ENCODE assay signal across 10 mouse cellular contexts in genomic region chr14:14348674-14349401, GRCm38 (mm10). TPM values are rescaled to one million over a fixed set of nuclear protein-coding genes. Genes with fewer than 3 reads are reported as not detected.
A peak's percentile ranks its signal among the peaks of the same experiment; 100 is the strongest.
DNase-seq lines count a peak whose midpoint lies in the region; ATAC-seq and TF ChIP-seq lines count a peak whose summit lies in the region.
"Had no signal": no experiment of that assay in that cellular context is flagged by ENCODE, and none has a peak within 500 bp of the region (broad histone marks: within the 10 kb centered on the region; RNA-seq: fewer than 3 reads in every experiment).

No protein-coding gene starts in this region.

- no peak for TF ChIP-seq CTCF in gastrocnemius, adult 2 months (IDR thresholded peaks at IDR 0.05)
- TF ChIP-seq CTCF in lung, embryonic 14.5 days (IDR thresholded peaks at IDR 0.05; ENCODE audit: low read depth), result no peak

- H3K27ac ChIP-seq in gastrocnemius, adult 2 months, result no peak overlapping the region
- no peak overlapping the region for H3K27ac ChIP-seq in lung, embryonic 14.5 days (ENCODE audit: low read depth)
- H3K27ac ChIP-seq in heart, embryonic 11.5 days (ENCODE audit: low read depth, low read length), result no peak overlapping the region

- H3K4me2 ChIP-seq in lung, embryonic 14.5 days, result no peak overlapping the region
- no peak overlapping the region for H3K4me2 ChIP-seq in heart, embryonic 11.5 days

- ATAC-seq in lung, embryonic 14.5 days (ENCODE audit: insufficient read depth), result no peak
- ATAC-seq in heart, embryonic 11.5 days (replicated peaks; ENCODE audit: insufficient number of reproducible peaks, low FRiP score, low TSS enrichment), result no peak

- no peaks in the 10 kb centered on the region for H3K4me1 ChIP-seq in lung, embryonic 14.5 days (ENCODE audit: insufficient read depth)
- no peaks in the 10 kb centered on the region for H3K4me1 ChIP-seq in heart, embryonic 11.5 days (ENCODE audit: control insufficient read depth, insufficient read depth, low read length)

- no peak overlapping the region for H3K9ac ChIP-seq in lung, embryonic 14.5 days
- H3K9ac ChIP-seq in heart, embryonic 11.5 days (ENCODE audit: low read depth, low read length), result no peak overlapping the region

- peaks cover 66% of the 10 kb centered on the region for H3K9me3 ChIP-seq in lung, embryonic 14.5 days (ENCODE audit: low read depth, low read length)
- H3K9me3 ChIP-seq in heart, embryonic 11.5 days (replicated peaks; ENCODE audit: control insufficient read depth, low read length), result peaks cover 54% of the 10 kb centered on the region

- H3K27me3 ChIP-seq in lung, embryonic 14.5 days (ENCODE audit: insufficient read depth, low read length), result no peaks in the 10 kb centered on the region
- no peaks in the 10 kb centered on the region for H3K27me3 ChIP-seq in heart, embryonic 11.5 days (ENCODE audit: control insufficient read depth, insufficient read depth, low read length)

- no peaks in the 10 kb centered on the region for H3K36me3 ChIP-seq in lung, embryonic 14.5 days (ENCODE audit: insufficient read depth)
- peaks cover 11% of the 10 kb centered on the region for H3K36me3 ChIP-seq in heart, embryonic 11.5 days (ENCODE audit: control insufficient read depth, insufficient read depth, low read length)

- peak; percentile 24 for DNase-seq in gastrocnemius, adult 2 months
- no peak for DNase-seq in gastrocnemius, postnatal 36 days
- DNase-seq in lung, embryonic 14.5 days, result peak; percentile 3
- no peak for DNase-seq in lung, postnatal 25 days (ENCODE audit: low spot score)
- peak; percentile 37 for DNase-seq in cerebellum, adult 9-11 months
- peak; percentile 58 for DNase-seq in right cerebral cortex, postnatal 4 days
- no peak for DNase-seq in yolk sac, embryonic 10.5 days (ENCODE audit: low spot score)

- intact Hi-C loops in gastrocnemius, adult 2 months (cut with DNase I), result no loop called here
- intact Hi-C loops in gastrocnemius, postnatal 36 days (cut with DNase I), result no loop called here

- 94% methylated on average over 26 of the region's 26 CpGs for WGBS in lung, embryonic 14.5 days
- 95% methylated on average over 26 of the region's 26 CpGs for WGBS in heart, embryonic 11.5 days (ENCODE audit: insufficient replicate concordance)

- H3K4me3 ChIP-seq in gastrocnemius, adult 2 months, result no peak overlapping the region
- no peak overlapping the region for H3K4me3 ChIP-seq in lung, embryonic 14.5 days (ENCODE audit: low read depth, low read length)
- no peak overlapping the region for H3K4me3 ChIP-seq in heart, embryonic 11.5 days (ENCODE audit: low read depth, low read length)

RNA-seq across cellular contexts. Expression of gene Il3ra, which starts 2.8 kb away (rescaled TPM):
- 1 to 10 TPM; 1.5 to 2.5 TPM for total RNA-seq in gastrocnemius, adult 2 months (2021)
- total RNA-seq in gastrocnemius, postnatal 36 days (2021), result 1 to 10 TPM; 1.2 to 1.3 TPM
- 7.9 and 10.3 TPM in 2 replicates for polyA plus RNA-seq in lung, embryonic 14.5 days (2014; fragmentation: Nextera tagmentation; extraction: Ambion mirVana)
- 4.3 and 5.7 TPM in 2 replicates for polyA plus RNA-seq in heart, embryonic 11.5 days (2014; fragmentation: Nextera tagmentation; extraction: Ambion mirVana)

RNA-seq across cellular contexts. Expression of gene Olfr31, which starts 26.2 kb away (rescaled TPM):
- not detected for total RNA-seq in gastrocnemius, adult 2 months (2021)
- total RNA-seq in gastrocnemius, postnatal 36 days (2021), result not detected
- not detected in 2 replicates for polyA plus RNA-seq in lung, embryonic 14.5 days (2014; fragmentation: Nextera tagmentation; extraction: Ambion mirVana)
- polyA plus RNA-seq in heart, embryonic 11.5 days (2014; fragmentation: Nextera tagmentation; extraction: Ambion mirVana), result not detected in 2 replicates
- total RNA-seq: heart, postnatal 10 days had no signal

RNA-seq across cellular contexts. Expression of gene Olfr721-ps1, which starts 52.3 kb away (rescaled TPM):
- total RNA-seq in gastrocnemius, adult 2 months (2021), result not detected
- not detected for total RNA-seq in gastrocnemius, postnatal 36 days (2021)
- not detected in 2 replicates for polyA plus RNA-seq in lung, embryonic 14.5 days (2014; fragmentation: Nextera tagmentation; extraction: Ambion mirVana)
- not detected in 2 replicates for polyA plus RNA-seq in heart, embryonic 11.5 days (2014; fragmentation: Nextera tagmentation; extraction: Ambion mirVana)
- total RNA-seq: heart, postnatal 10 days; layer of hippocampus, postnatal 14 days had no signal

Comparison
In these comparisons a context has a peak if more than half of its experiments do, and no peak if none do; other contexts are left out.
1. DNase-seq: peak in gastrocnemius, adult 2 months (single experiment), lung, embryonic 14.5 days (single experiment), cerebellum, adult 9-11 months (single experiment) and right cerebral cortex, postnatal 4 days (single experiment); none in gastrocnemius, postnatal 36 days (0 of 2), lung, postnatal 25 days (single experiment) and yolk sac, embryonic 10.5 days (single experiment).